Mouse (Mus musculus): ENCODE measurements around the gene Ccnc. TPM values are rescaled to one million over a fixed set of nuclear protein-coding genes. Genes with fewer than 3 reads are reported as not detected.
"Not testable (repeated sequence)": the region's sequence is repeated elsewhere in the genome, so short reads cannot be mapped to it uniquely, and the experiment has no call there.

Ccnc gene
- polyA plus RNA-seq, 1 experiment from 2014 or later: 71.7 TPM

GRCm38 (mm10) chr4:21722752-21723334 lies 4.7 kb upstream of the Ccnc start:
- H3K4me2 ChIP-seq (replicated peaks): no peak overlapping the region
- 36% methylated on average over 7 of the region's 7 CpGs for WGBS

GRCm38 (mm10) chr4:21726912-21727614 lies 438 bp upstream of the Ccnc start:
- no peaks in the 10 kb centered on the region for H3K27me3 ChIP-seq (ENCODE audit: control insufficient read depth, insufficient read depth, low read length)
- no peaks in the 10 kb centered on the region for H3K9me3 ChIP-seq (ENCODE audit: control insufficient read depth, low read length)
- H3K4me2 ChIP-seq (replicated peaks): peak overlapping the region; percentile 78
- H3K9ac ChIP-seq: peak overlapping the region; percentile 90
- 0 out of 2 replicates have a peak, but pooled peaks cover 2% of the 10 kb centered on the region for H3K36me3 ChIP-seq (replicated peaks; ENCODE audit: control insufficient read depth, insufficient read depth)
- peak overlapping the region; percentile 82 for H3K4me3 ChIP-seq (replicated peaks; ENCODE audit: low read length)
- ATAC-seq (ENCODE audit: low FRiP score): peak; percentile 65; the same call in 1 of the 2 replicates
- peaks cover 13% of the 10 kb centered on the region; the same call in 1 of the 2 replicates for H3K4me1 ChIP-seq (replicated peaks; ENCODE audit: control insufficient read depth, insufficient read depth, low read length)
- H3K27ac ChIP-seq: peak overlapping the region; percentile 85
- peak; percentile 76 for DNase-seq (ENCODE audit: low spot score)
- WGBS: under 1% methylated on average over 22 of the region's 22 CpGs

More at GRCm38 (mm10) chr4:21722752-21723334, 4.7 kb upstream of the Ccnc start:
- H3K27me3 ChIP-seq (ENCODE audit: control insufficient read depth, insufficient read depth, low read length): no peaks in the 10 kb centered on the region
- ATAC-seq (ENCODE audit: low FRiP score): no peak
- no peak overlapping the region for H3K4me3 ChIP-seq (replicated peaks; ENCODE audit: low read length)
- no peaks in the 10 kb centered on the region for H3K36me3 ChIP-seq (replicated peaks; ENCODE audit: control insufficient read depth, insufficient read depth)
- DNase-seq (ENCODE audit: low spot score): no peak
- no peak overlapping the region for H3K27ac ChIP-seq
- H3K9me3 ChIP-seq (ENCODE audit: control insufficient read depth, low read length): no peaks in the 10 kb centered on the region
- H3K4me1 ChIP-seq (replicated peaks; ENCODE audit: control insufficient read depth, insufficient read depth, low read length): no peaks in the 10 kb centered on the region
- H3K9ac ChIP-seq: no peak overlapping the region

- Histone ChIP-seq H3K27ac (no peak overlapping the region), H3K4me2 (replicated peaks) (no peak overlapping the region), H3K36me3 (replicated peaks; ENCODE audit: control insufficient read depth, insufficient read depth) (peaks cover 55% of the 10 kb centered on the region), H3K27me3 (ENCODE audit: control insufficient read depth, insufficient read depth, low read length) (no peaks in the 10 kb centered on the region), H3K9me3 (ENCODE audit: control insufficient read depth, low read length) (no peaks in the 10 kb centered on the region), H3K4me1 (replicated peaks; ENCODE audit: control insufficient read depth, insufficient read depth, low read length) (no peaks in the 10 kb centered on the region), H3K4me3 (replicated peaks; ENCODE audit: low read length) (no peak overlapping the region), H3K9ac (no peak overlapping the region)
- no peak for ATAC-seq (ENCODE audit: low FRiP score)
- WGBS: 98% methylated on average over 4 of the region's 4 CpGs
- no peak for DNase-seq (ENCODE audit: low spot score)
Observed at GRCm38 (mm10) chr4:21739169-21739568, 11.7 kb downstream of the Ccnc start.

- peaks cover 43% of the 10 kb centered on the region for H3K36me3 ChIP-seq (replicated peaks; ENCODE audit: control insufficient read depth, insufficient read depth)
- H3K27me3 ChIP-seq (ENCODE audit: control insufficient read depth, insufficient read depth, low read length); H3K4me1 ChIP-seq (replicated peaks; ENCODE audit: control insufficient read depth, insufficient read depth, low read length); DNase-seq (ENCODE audit: low spot score); H3K27ac ChIP-seq; H3K4me3 ChIP-seq (replicated peaks; ENCODE audit: low read length); ATAC-seq (ENCODE audit: low FRiP score); H3K9ac ChIP-seq; H3K4me2 ChIP-seq (replicated peaks); H3K9me3 ChIP-seq (ENCODE audit: control insufficient read depth, low read length): not testable (repeated sequence)
- 96% methylated on average over 8 of the region's 8 CpGs for WGBS
Observed at GRCm38 (mm10) chr4:21744142-21744541, 16.6 kb downstream of the Ccnc start.

- Histone ChIP-seq H3K9ac (no peak overlapping the region), H3K27me3 (ENCODE audit: control insufficient read depth, insufficient read depth, low read length) (no peaks in the 10 kb centered on the region), H3K36me3 (replicated peaks; ENCODE audit: control insufficient read depth, insufficient read depth) (peaks cover 39% of the 10 kb centered on the region), H3K4me1 (replicated peaks; ENCODE audit: control insufficient read depth, insufficient read depth, low read length) (no peaks in the 10 kb centered on the region), H3K4me3 (replicated peaks; ENCODE audit: low read length) (no peak overlapping the region), H3K9me3 (ENCODE audit: control insufficient read depth, low read length) (no peaks in the 10 kb centered on the region), H3K27ac (no peak overlapping the region), H3K4me2 (replicated peaks) (no peak overlapping the region)
- no peak for ATAC-seq (ENCODE audit: low FRiP score)
- DNase-seq (ENCODE audit: low spot score): no peak
- WGBS: 87% methylated on average over 5 of the region's 5 CpGs
Observed at GRCm38 (mm10) chr4:21745723-21746122, 18.2 kb downstream of the Ccnc start.

- ATAC-seq (ENCODE audit: low FRiP score): no peak
- Histone ChIP-seq H3K4me2 (replicated peaks) (no peak overlapping the region), H3K36me3 (replicated peaks; ENCODE audit: control insufficient read depth, insufficient read depth) (peaks cover 22% of the 10 kb centered on the region), H3K9ac (no peak overlapping the region), H3K9me3 (ENCODE audit: control insufficient read depth, low read length) (no peaks in the 10 kb centered on the region), H3K4me1 (replicated peaks; ENCODE audit: control insufficient read depth, insufficient read depth, low read length) (no peaks in the 10 kb centered on the region), H3K4me3 (replicated peaks; ENCODE audit: low read length) (no peak overlapping the region), H3K27me3 (ENCODE audit: control insufficient read depth, insufficient read depth, low read length) (no peaks in the 10 kb centered on the region), H3K27ac (no peak overlapping the region)
- no peak for DNase-seq (ENCODE audit: low spot score)
- 72% methylated on average over 4 of the region's 4 CpGs for WGBS
Observed at GRCm38 (mm10) chr4:21755123-21755789, 27.8 kb downstream of the Ccnc start.

GRCm38 (mm10) chr4:21758860-21759259 lies 31.4 kb downstream of the Ccnc start:
- no peak overlapping the region for H3K27ac ChIP-seq
- no peak overlapping the region for H3K4me2 ChIP-seq (replicated peaks)
- DNase-seq (ENCODE audit: low spot score) (no peak), ATAC-seq (ENCODE audit: low FRiP score) (no peak)
- H3K27me3 ChIP-seq (ENCODE audit: control insufficient read depth, insufficient read depth, low read length): no peaks in the 10 kb centered on the region
- peaks cover 18% of the 10 kb centered on the region for H3K36me3 ChIP-seq (replicated peaks; ENCODE audit: control insufficient read depth, insufficient read depth)
- WGBS: 77% methylated on average over 1 of the region's 1 CpGs
- H3K9me3 ChIP-seq (ENCODE audit: control insufficient read depth, low read length): no peaks in the 10 kb centered on the region
- no peak overlapping the region for H3K4me3 ChIP-seq (replicated peaks; ENCODE audit: low read length)
- H3K4me1 ChIP-seq (replicated peaks; ENCODE audit: control insufficient read depth, insufficient read depth, low read length): no peaks in the 10 kb centered on the region
- H3K9ac ChIP-seq: no peak overlapping the region

- ATAC-seq (ENCODE audit: low FRiP score): no peak
- Histone ChIP-seq H3K9me3 (ENCODE audit: control insufficient read depth, low read length) (no peaks in the 10 kb centered on the region), H3K9ac (no peak overlapping the region), H3K4me3 (replicated peaks; ENCODE audit: low read length) (no peak overlapping the region), H3K27ac (no peak overlapping the region), H3K27me3 (ENCODE audit: control insufficient read depth, insufficient read depth, low read length) (no peaks in the 10 kb centered on the region), H3K4me2 (replicated peaks) (no peak overlapping the region), H3K36me3 (replicated peaks; ENCODE audit: control insufficient read depth, insufficient read depth) (peaks cover 18% of the 10 kb centered on the region), H3K4me1 (replicated peaks; ENCODE audit: control insufficient read depth, insufficient read depth, low read length) (no peaks in the 10 kb centered on the region)
- no peak for DNase-seq (ENCODE audit: low spot score)
- 87% methylated on average over 9 of the region's 9 CpGs for WGBS
Observed at GRCm38 (mm10) chr4:21761416-21762160, 34.1 kb downstream of the Ccnc start.

GRCm38 (mm10) chr4:21763827-21764226 lies 36.3 kb downstream of the Ccnc start:
- H3K9me3 ChIP-seq (ENCODE audit: control insufficient read depth, low read length): no peaks in the 10 kb centered on the region
- no peak overlapping the region for H3K4me3 ChIP-seq (replicated peaks; ENCODE audit: low read length)
- no peak overlapping the region for H3K27ac ChIP-seq
- no peak overlapping the region for H3K4me2 ChIP-seq (replicated peaks)
- no peaks in the 10 kb centered on the region for H3K4me1 ChIP-seq (replicated peaks; ENCODE audit: control insufficient read depth, insufficient read depth, low read length)
- WGBS: 85% methylated on average over 4 of the region's 4 CpGs
- no peak overlapping the region for H3K9ac ChIP-seq
- ATAC-seq (ENCODE audit: low FRiP score) (no peak), DNase-seq (ENCODE audit: low spot score) (no peak)
- H3K27me3 ChIP-seq (ENCODE audit: control insufficient read depth, insufficient read depth, low read length): no peaks in the 10 kb centered on the region
- peaks cover 10% of the 10 kb centered on the region for H3K36me3 ChIP-seq (replicated peaks; ENCODE audit: control insufficient read depth, insufficient read depth)
